Mouse (Mus musculus) ES-E14 (cell line): Measurements from ENCODE around the gene Plcb3.

ENCODE experiments used
- HCFC1 ChIP-seq: IDR thresholded peaks from 2 replicates; pipeline ENCODE4 v1.6.1; 2012; ENCODE audit warnings: low read length, inconsistent platforms, borderline replicate concordance; ENCODE audit not compliant: insufficient read depth
- MAFK ChIP-seq: IDR thresholded peaks from 2 replicates; pipeline ENCODE4 v1.6.1; 2014; ENCODE audit warnings: mild to moderate bottlenecking, low read depth, low read length, inconsistent platforms; ENCODE audit not compliant: insufficient read depth
- ZNF384 ChIP-seq: IDR thresholded peaks from 2 replicates; pipeline ENCODE4 v1.6.1; 2012; ENCODE audit warnings: low read depth, low read length, inconsistent platforms

DNA sequence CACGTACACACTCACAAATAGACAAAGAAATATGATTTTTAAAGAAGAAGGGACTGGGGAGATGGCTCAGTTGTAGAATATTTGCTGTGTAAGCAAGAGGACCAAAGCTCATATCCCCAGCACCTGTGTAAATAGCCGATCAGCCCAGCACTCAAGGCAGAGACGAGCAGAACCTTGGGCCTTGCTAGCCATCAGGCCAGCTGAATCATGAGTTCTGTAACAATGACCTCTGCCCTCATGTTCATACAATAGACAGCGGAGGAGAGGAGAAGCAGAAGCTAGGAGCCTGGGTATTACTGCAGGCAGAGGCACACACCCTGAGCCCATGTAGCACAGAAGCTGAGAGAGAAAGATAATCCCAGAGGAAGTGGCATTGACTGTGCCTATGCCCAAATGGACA is 36.2 kb upstream of the Plcb3 start:
- TF ChIP-seq MAFK = no peak
- no peak for TF ChIP-seq HCFC1
- TF ChIP-seq ZNF384 = no peak
